Mouse (Mus musculus) stomach, postnatal 0 days (tissue): ENCODE results near the gene Cenpv.

Experiments
- CTCF ChIP-seq: IDR thresholded peaks from 2 replicates; pipeline ENCODE4 v1.5.1; 2016; ENCODE audit warnings: antibody characterized with exemption, low read depth, mild to moderate bottlenecking, moderate library complexity
- EP300 ChIP-seq: optimal IDR thresholded peaks from 2 replicates; pipeline ENCODE3; 2016; ENCODE audit warnings: antibody characterized with exemption

GRCm38 (mm10) chr11:62513311-62513710 is 25.8 kb downstream of the Cenpv start:
- no peak for TF ChIP-seq CTCF
- no peak for TF ChIP-seq EP300
